Mouse (Mus musculus): ENCODE data around the gene Stard8. TPM values are rescaled to one million over a fixed set of nuclear protein-coding genes. Genes with fewer than 3 reads are reported as not detected.

Gene Stard8
- total RNA-seq, 2 experiments from 2014 or later, result 46.7 to 47.7 TPM

Other genes starting within 250 kb of the Stard8 start
- gene Ophn1, start 112.2 kb upstream of the Stard8 start, total RNA-seq (2021), result 10 to 100 TPM; 12.1 to 14.2 TPM
- 10 to 100 TPM; 16.0 to 21.8 TPM for gene Yipf6, start 66.9 kb upstream of the Stard8 start, total RNA-seq (2021)
- gene Efnb1, start 132.9 kb downstream of the Stard8 start, total RNA-seq (2021), result 10 to 100 TPM; 26.5 to 33.2 TPM

All from gastrocnemius, postnatal 4 days (tissue).